Mouse (Mus musculus) telencephalon, adult 2 months (tissue): ENCODE measurements at regions not wholly inside any gene's neighbourhood (a gene's known extent, or its start where the extent isn't known, plus 50 kb on each side); places are given as distances from the start of the nearest gene placed in this dataset.
A peak's percentile ranks its signal among the peaks of the same experiment; 100 is the strongest.
"Not testable (repeated sequence)": the region's sequence is repeated elsewhere in the genome, so short reads cannot be mapped to it uniquely, and the experiment has no call there.

Source experiments
- DNase-seq: peaks from one replicate; pipeline ENCODE4 v3.0.0-alpha.2; 2011; ENCODE audit warnings: low read depth, low spot score

GRCm38 (mm10) chr8:88064414-88065110 is 54.0 kb upstream of the Cnep1r1 start:
- DNase-seq = peak; percentile 64

- DNase-seq = not testable (repeated sequence)
These were observed 59.5 kb upstream of the Cnep1r1 start for GRCm38 (mm10) chr8:88059107-88059506.

GRCm38 (mm10) chr8:88057686-88058234 is 60.8 kb upstream of the Cnep1r1 start:
- DNase-seq = no peak

GRCm38 (mm10) chr8:88050651-88051050 is 67.9 kb upstream of the Cnep1r1 start:
- DNase-seq = no peak

GRCm38 (mm10) chr8:88049091-88049490 is 69.5 kb upstream of the Cnep1r1 start:
- DNase-seq = no peak

- DNase-seq = no peak
These were observed 72.6 kb upstream of the Cnep1r1 start for GRCm38 (mm10) chr8:88045995-88046394.

- no peak for DNase-seq
These were observed 79.3 kb upstream of the Cnep1r1 start for GRCm38 (mm10) chr8:88039286-88039685.

GRCm38 (mm10) chr8:88037994-88038393 is 78.6 kb upstream of the Zfp423 start:
- no peak for DNase-seq

GRCm38 (mm10) chr8:88033054-88033453 is 73.7 kb upstream of the Zfp423 start:
- DNase-seq = no peak

GRCm38 (mm10) chr8:88024496-88024895 is 65.1 kb upstream of the Zfp423 start:
- no peak for DNase-seq

GRCm38 (mm10) chr8:88023423-88023822 is 64.0 kb upstream of the Zfp423 start:
- peak; percentile 5 for DNase-seq

GRCm38 (mm10) chr8:88022776-88023385 is 63.5 kb upstream of the Zfp423 start:
- DNase-seq = no peak

GRCm38 (mm10) chr8:88019243-88020115 is 60.1 kb upstream of the Zfp423 start:
- no peak for DNase-seq

GRCm38 (mm10) chr8:88018494-88018893 is 59.1 kb upstream of the Zfp423 start:
- DNase-seq = no peak

- no peak for DNase-seq
These were observed 52.9 kb upstream of the Zfp423 start for GRCm38 (mm10) chr8:88012177-88012825.

GRCm38 (mm10) chr8:88010566-88010965 is 51.2 kb upstream of the Zfp423 start:
- DNase-seq = peak; percentile 21

GRCm38 (mm10) chr8:88009878-88010277 is 50.5 kb upstream of the Zfp423 start:
- DNase-seq = no peak
